Mouse (Mus musculus) CH12.LX (cell line): Measurements from ENCODE around the gene Ankrd33. TPM values are rescaled to one million over a fixed set of nuclear protein-coding genes. Genes with fewer than 3 reads are reported as not detected.

Experiments
- DNase-seq: peaks from one replicate; pipeline ENCODE4 v3.0.0-alpha.2; 2013; ENCODE audit errors: extremely low read depth
- H3K27ac ChIP-seq: 2 replicates; pipeline ENCODE4 v1.5.1; 2012; ENCODE audit warnings: low read depth, mild to moderate bottlenecking, control low read depth, moderate library complexity; ENCODE audit not compliant: insufficient read depth
- H3K27me3 ChIP-seq: replicated peaks from 2 replicates; pipeline ENCODE3; 2012; ENCODE audit warnings: inconsistent platforms
- H3K36me3 ChIP-seq, 2 experiments: replicated peaks in 1 of 2; 2 replicates each; pipeline versions ENCODE3 to v1.6.1; 2012; ENCODE audit warnings: inconsistent platforms in 1 of 2, low read length in 1 of 2, mild to moderate bottlenecking in 1 of 2, mixed read lengths in 1 of 2, moderate library complexity in 1 of 2; ENCODE audit not compliant: control insufficient read depth in 1 of 2, insufficient read depth in 1 of 2
- H3K4me1 ChIP-seq, 2 experiments: 2 replicates each; pipeline ENCODE4 v1.6.1; 2012; ENCODE audit warnings: inconsistent platforms in 1 of 2, moderate library complexity in 1 of 2; ENCODE audit not compliant: insufficient read depth in 2 of 2, control insufficient read depth in 1 of 2
- H3K4me2 ChIP-seq: 2 replicates; pipeline ENCODE4 v1.6.1; 2012; ENCODE audit warnings: low read depth, mild to moderate bottlenecking, control low read depth; ENCODE audit not compliant: poor library complexity, insufficient read depth, severe bottlenecking
- H3K4me3 ChIP-seq, 3 experiments: fragments of 150-350 bp in 1 of 3; sonication (generic) in 1 of 3; replicated peaks in 1 of 3; 2 replicates each; pipeline versions ENCODE3 to v1.5.1; 2011 to 2012; ENCODE audit warnings: low read depth in 2 of 3, low read length in 2 of 3, mild to moderate bottlenecking in 2 of 3, moderate library complexity in 2 of 3, control low read depth in 1 of 3, improper control_type of control experiment in 1 of 3, inconsistent platforms in 1 of 3, mixed read lengths in 1 of 3; ENCODE audit not compliant: poor library complexity in 1 of 3
- H3K79me2 ChIP-seq: replicated peaks from 2 replicates; pipeline ENCODE4 v1.6.1; 2012; ENCODE audit warnings: mild to moderate bottlenecking, moderate library complexity; ENCODE audit not compliant: control insufficient read depth, poor library complexity, insufficient read depth, severe bottlenecking; ENCODE audit errors: extremely low read depth
- H3K9ac ChIP-seq: 2 replicates; pipeline ENCODE4 v1.6.1; 2012; ENCODE audit warnings: low read depth, mild to moderate bottlenecking, control low read depth, moderate library complexity; ENCODE audit not compliant: insufficient read depth
- H3K9me3 ChIP-seq: replicated peaks from 2 replicates; pipeline ENCODE3; 2012; ENCODE audit warnings: low read length, inconsistent platforms, mixed read lengths
- BHLHE40 ChIP-seq: IDR thresholded peaks from 2 replicates; pipeline ENCODE4 v1.6.1; 2011; ENCODE audit warnings: mild to moderate bottlenecking, low read depth, low read length, improper control_type of control experiment
- CHD1 ChIP-seq: IDR thresholded peaks from 2 replicates; pipeline ENCODE4 v1.6.1; 2012; ENCODE audit warnings: low read depth, low read length, improper control_type of control experiment, inconsistent platforms
- CHD2 ChIP-seq: IDR thresholded peaks from 2 replicates; pipeline ENCODE4 v1.6.1; 2011; ENCODE audit warnings: low read length, improper control_type of control experiment
- CTCF ChIP-seq, 2 experiments: IDR thresholded peaks in 1 of 2; conservative IDR thresholded peaks in 1 of 2; 2 replicates each; pipeline ENCODE4 v1.5.1; 2011 to 2012; ENCODE audit warnings: low read depth in 2 of 2, low read length in 2 of 2, improper control_type of control experiment in 1 of 2, inconsistent platforms in 1 of 2, mild to moderate bottlenecking in 1 of 2, moderate library complexity in 1 of 2
- GABPA ChIP-seq: IDR thresholded peaks from 2 replicates; pipeline ENCODE4 v1.6.1; 2012; ENCODE audit warnings: low read depth, low read length, improper control_type of control experiment, inconsistent platforms; ENCODE audit not compliant: insufficient replicate concordance
- HCFC1 ChIP-seq: IDR thresholded peaks from 2 replicates; pipeline ENCODE4 v1.6.1; 2012; ENCODE audit warnings: low read depth, mild to moderate bottlenecking, inconsistent platforms, low read length, improper control_type of control experiment
- IRF4 ChIP-seq: IDR thresholded peaks from 2 replicates; pipeline ENCODE4 v1.6.1; 2014; ENCODE audit warnings: low read depth, mild to moderate bottlenecking, inconsistent platforms, low read length, improper control_type of control experiment
- JUND ChIP-seq: conservative IDR thresholded peaks from 2 replicates; pipeline ENCODE4 v1.6.1; 2011; ENCODE audit warnings: low read depth, low read length, improper control_type of control experiment
- KAT2A ChIP-seq: IDR thresholded peaks from 2 replicates; pipeline ENCODE4 v1.6.1; 2012; ENCODE audit warnings: low read length, improper control_type of control experiment, inconsistent platforms; ENCODE audit not compliant: insufficient replicate concordance
- MAX ChIP-seq: IDR thresholded peaks from 2 replicates; pipeline ENCODE4 v1.6.1; 2011; ENCODE audit warnings: low read length, improper control_type of control experiment
- MXI1 ChIP-seq: IDR thresholded peaks from 2 replicates; pipeline ENCODE4 v1.6.1; 2011; ENCODE audit warnings: mild to moderate bottlenecking, low read depth, low read length, improper control_type of control experiment
- MYC ChIP-seq: IDR thresholded peaks from 2 replicates; pipeline ENCODE4 v1.6.1; 2011; ENCODE audit warnings: low read depth, mild to moderate bottlenecking, improper control_type of control experiment, low read length
- RAD21 ChIP-seq: IDR thresholded peaks from 2 replicates; pipeline ENCODE4 v1.6.1; 2011; ENCODE audit warnings: low read depth, mild to moderate bottlenecking, low read length, improper control_type of control experiment, moderate library complexity
- SMC3 ChIP-seq: IDR thresholded peaks from 2 replicates; pipeline ENCODE4 v1.6.1; 2011; ENCODE audit warnings: low read depth, low read length, improper control_type of control experiment
- ZKSCAN1 ChIP-seq: IDR thresholded peaks from 2 replicates; pipeline ENCODE4 v1.6.1; 2012; ENCODE audit warnings: low read depth, inconsistent platforms, low read length, improper control_type of control experiment, borderline replicate concordance
- dilution Hi-C: fragments of 300-500 bp; cut with MboI; formaldehyde crosslinking; loops from 2 replicates; pipeline ENCODE4 v1.14.3; 2020; ENCODE audit warnings: low sequenced_read_pairs; ENCODE audit not compliant: extremely low pct_unique_long_range_greater_than_20kb, extremely low pct_ligation_motif_present
- in situ Hi-C: fragments of 300-500 bp; cut with MboI; formaldehyde crosslinking; loops from 3 replicates; pipeline ENCODE4 v1.14.3; 2019; ENCODE audit warnings: low sequenced_read_pairs, low pct_ligation_motif_present, low pct_unique_long_range_greater_than_20kb, mixed read lengths
- polyA plus RNA-seq: library from polyadenylated mRNA; unstranded; fragments of >175 nt; gene quantifications from 2 replicates; pipeline ENCODE4 v1.2.1, GENCODE M21; 2012; ENCODE audit warnings: low read depth; ENCODE audit not compliant: insufficient read length
- total RNA-seq, 2 experiments: library from RNA; depleted of rRNA; stranded (reverse); fragments of 300-350 nt in 1 of 2; fragments of >200 nt in 1 of 2; gene quantifications; 2 replicates each; pipeline ENCODE4 v1.2.3; 2012 to 2014

The Ankrd33 gene
- total and polyA plus RNA-seq, 3 experiments, result not detected

- dilution Hi-C loops, result no loop called here
- Histone ChIP-seq H3K27ac (no peak overlapping the region), H3K9me3 (peaks cover 9% of the 10 kb centered on the region), H3K27me3 (peaks cover 93% of the 10 kb centered on the region), H3K36me3 (no peaks in the 10 kb centered on the region), H3K9ac (no peak overlapping the region), H3K4me1 (0 out of 4 replicates have a peak, but pooled peaks cover 0 to 3% of the 10 kb centered on the region in 2 experiments), H3K4me2 (no peak overlapping the region), H3K79me2 (no peaks in the 10 kb centered on the region), H3K4me3 (no peak overlapping the region)
- in situ Hi-C loops, result no loop called here
- TF ChIP-seq BHLHE40 (no peak), MXI1 (no peak), CHD1 (no peak), MYC (no peak), JUND (no peak), ZKSCAN1 (no peak), CHD2 (no peak), IRF4 (no peak), KAT2A (no peak), CTCF (conservative IDR thresholded peaks at IDR 0.05 in 1 of 2, IDR thresholded peaks at IDR 0.05 in 1 of 2; ENCODE audit: low read depth in 2 of 2, low read length in 2 of 2) (no peak), MAX (no peak), HCFC1 (no peak)
- DNase-seq, result no peak
These were observed 39.2 kb upstream of the Ankrd33 start for GRCm38 (mm10) chr15:101076071-101077000.

- TF ChIP-seq MAX, result no peak
- no peak for TF ChIP-seq CTCF (conservative IDR thresholded peaks at IDR 0.05 in 1 of 2, IDR thresholded peaks at IDR 0.05 in 1 of 2; ENCODE audit: low read depth in 2 of 2, low read length in 2 of 2)
- TF ChIP-seq SMC3, result no peak
- no peak for TF ChIP-seq RAD21
- no peak for TF ChIP-seq GABPA
- TF ChIP-seq, all 38 proteins: peak for 0
- H3K27ac ChIP-seq, result no peak overlapping the region
- peaks cover 9% of the 10 kb centered on the region for H3K9me3 ChIP-seq
- in situ Hi-C loops (no loop called here), dilution Hi-C loops (no loop called here)
- H3K9ac ChIP-seq, result no peak overlapping the region
- H3K4me3 ChIP-seq, result no peak overlapping the region
- H3K4me1 ChIP-seq, result peaks cover under 1 to 4% of the 10 kb centered on the region in 2 experiments; a peak in 3 of 4 replicates
- peaks cover 91% of the 10 kb centered on the region for H3K27me3 ChIP-seq
- H3K79me2 ChIP-seq, result no peaks in the 10 kb centered on the region
- no peaks in the 10 kb centered on the region for H3K36me3 ChIP-seq
- DNase-seq, result no peak
- H3K4me2 ChIP-seq, result no peak overlapping the region
These were observed 38.3 kb upstream of the Ankrd33 start for GRCm38 (mm10) chr15:101077001-101077812.
